Mouse (Mus musculus): Measurements from ENCODE around the gene Mtnr1a.

Mtnr1a gene

GRCm38 (mm10) chr8:45109371-45110063 lies 40.6 kb downstream of the Mtnr1a start:
- DNase-seq (ENCODE audit: low read depth, low spot score) = no peak

- no peak for DNase-seq (ENCODE audit: low read depth, low spot score)
These were observed 41.3 kb downstream of the Mtnr1a start for GRCm38 (mm10) chr8:45110064-45110812.

GRCm38 (mm10) chr8:45110813-45111104 lies 41.8 kb downstream of the Mtnr1a start:
- no peak for DNase-seq (ENCODE audit: low read depth, low spot score)

- no peak for DNase-seq (ENCODE audit: low read depth, low spot score)
These were observed 42.9 kb downstream of the Mtnr1a start for GRCm38 (mm10) chr8:45111820-45112219.

- DNase-seq (ENCODE audit: low read depth, low spot score) = no peak
These were observed 48.7 kb downstream of the Mtnr1a start for GRCm38 (mm10) chr8:45117588-45117987.

- DNase-seq (ENCODE audit: low read depth, low spot score) = no peak
These were observed 56.7 kb downstream of the Mtnr1a start for GRCm38 (mm10) chr8:45125680-45126079.

All from CD4-positive, CD25-positive, alpha-beta regulatory T cell, adult 2 months (primary cell).